Mouse (Mus musculus) gastrocnemius, adult 18-20 months (tissue): ENCODE results near the gene Fbxl17. TPM values are rescaled to one million over a fixed set of nuclear protein-coding genes. Genes with fewer than 3 reads are reported as not detected.

Experiments
- microRNA-seq: library from miRNA; unstranded; fragments of <30 nt; microRNA quantifications from one replicate; pipeline ENCODE4 v1.2.0, GENCODE M21; 2021
- total RNA-seq, 2 experiments: library from RNA; stranded (reverse); gene quantifications; 2 replicates each; pipeline ENCODE4 v1.2.3; 2021

The Fbxl17 gene
- total RNA-seq, 2 experiments from 2014 or later: 47.4 to 47.8 TPM

Small RNAs within 50 kb of the gene (microRNA-seq; reads per million reads assigned to microRNA genes)
- not detected for gene Gm24813
